Mouse (Mus musculus): ENCODE results near the gene Lgmn. TPM values are rescaled to one million over a fixed set of nuclear protein-coding genes. Genes with fewer than 3 reads are reported as not detected.

The Lgmn gene
- total and polyA plus RNA-seq, 3 experiments = 38.5 to 49.9 (median 42.6) TPM

DNA sequence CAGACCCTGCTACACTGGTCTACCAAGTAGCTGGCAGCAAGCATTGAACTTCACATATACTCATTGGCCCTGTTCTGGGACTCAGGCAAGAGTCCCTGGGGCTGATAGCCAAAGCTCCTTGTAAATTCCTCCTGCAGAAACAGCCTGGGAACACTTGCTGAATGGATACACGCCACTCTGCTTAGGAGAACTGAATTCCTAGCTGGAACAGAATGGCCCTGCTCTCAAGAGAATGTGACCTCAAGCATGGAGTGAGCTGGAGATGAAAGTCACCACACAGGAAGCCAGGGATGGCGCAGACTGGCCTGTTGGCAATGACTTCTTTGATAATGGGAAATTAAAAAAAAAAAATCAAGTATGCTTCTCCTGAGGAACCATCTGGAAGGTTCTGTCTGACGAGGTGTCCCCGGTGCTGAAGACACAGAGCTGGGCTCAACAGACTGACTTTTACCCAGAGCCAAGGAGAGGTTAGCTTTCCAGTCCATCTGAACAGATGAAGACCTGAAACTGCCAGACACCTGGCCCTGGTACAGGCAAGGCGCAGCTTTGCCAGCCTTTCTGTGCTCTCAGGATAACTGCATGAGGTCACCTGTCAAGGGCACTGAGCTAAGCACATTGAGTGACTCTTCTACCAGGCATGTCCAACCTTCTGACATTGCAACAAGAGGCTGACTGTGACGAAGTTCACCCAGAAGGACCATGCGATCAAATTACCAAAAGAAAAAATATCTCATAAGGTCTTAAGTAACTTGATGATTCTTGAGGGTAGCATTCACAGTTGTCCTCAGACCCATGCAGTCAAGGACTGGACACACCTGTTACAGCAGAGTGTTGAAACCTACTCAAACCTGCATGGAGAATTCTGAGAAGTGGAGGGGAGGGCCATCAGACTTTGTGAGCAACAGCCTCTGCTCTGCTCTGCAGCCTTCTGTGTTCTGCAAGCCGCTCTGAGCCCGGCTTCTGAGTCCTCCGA, 78.1 kb downstream of the Lgmn start:
- Histone ChIP-seq H3K27me3 (replicated peaks) (no peaks in the 10 kb centered on the region), H3K9me3 (replicated peaks; ENCODE audit: low read length) (peaks cover 2% of the 10 kb centered on the region), H3K4me3 (replicated peaks in 1 of 3; ENCODE audit: low read depth in 2 of 3, low read length in 2 of 3, poor library complexity in 1 of 3) (no peak overlapping the region), H3K79me2 (replicated peaks; ENCODE audit: control insufficient read depth, extremely low read depth, insufficient read depth, poor library complexity, severe bottlenecking) (no peaks in the 10 kb centered on the region), H3K4me1 (ENCODE audit: control insufficient read depth in 1 of 2, insufficient read depth in 2 of 2) (peaks cover 19 to 52% of the 10 kb centered on the region in 2 experiments), H3K36me3 (replicated peaks in 1 of 2; ENCODE audit: control insufficient read depth in 1 of 2, insufficient read depth in 1 of 2, low read length in 1 of 2) (peaks cover 20 to 58% of the 10 kb centered on the region in 2 experiments), H3K27ac (ENCODE audit: insufficient read depth, low read depth) (no peak overlapping the region), H3K9ac (ENCODE audit: insufficient read depth, low read depth) (no peak overlapping the region), H3K4me2 (ENCODE audit: insufficient read depth, low read depth, poor library complexity, severe bottlenecking) (no peak overlapping the region)
- DNase-seq (ENCODE audit: extremely low read depth) = no peak
- dilution Hi-C loops (cut with MboI; ENCODE audit: extremely low pct_ligation_motif_present, extremely low pct_unique_long_range_greater_than_20kb, low sequenced_read_pairs) = no loop called here
- TF ChIP-seq POLR2A (IDR thresholded peaks at IDR 0.05; ENCODE audit: low read depth, low read length) = no peak
- no peak for TF ChIP-seq MAX (IDR thresholded peaks at IDR 0.05; ENCODE audit: low read length)
- no peak for TF ChIP-seq ELF1 (IDR thresholded peaks at IDR 0.05; ENCODE audit: low read depth, low read length)
- no peak for TF ChIP-seq JUN (IDR thresholded peaks at IDR 0.05; ENCODE audit: insufficient read depth, low read depth, low read length)
- no peak for TF ChIP-seq RAD21 (IDR thresholded peaks at IDR 0.05; ENCODE audit: low read depth, low read length)
- TF ChIP-seq JUND (conservative IDR thresholded peaks at IDR 0.05; ENCODE audit: low read depth, low read length) = no peak
- no peak for TF ChIP-seq ZMIZ1 (IDR thresholded peaks at IDR 0.05; ENCODE audit: low read depth, low read length)
- no peak for TF ChIP-seq MAFK (IDR thresholded peaks at IDR 0.05; ENCODE audit: insufficient replicate concordance, low read length)
- no peak for TF ChIP-seq TBP (conservative IDR thresholded peaks at IDR 0.05; ENCODE audit: low read depth, low read length)
- TF ChIP-seq CHD2 (IDR thresholded peaks at IDR 0.05; ENCODE audit: low read length) = no peak
- TF ChIP-seq SMC3 (IDR thresholded peaks at IDR 0.05; ENCODE audit: low read depth, low read length) = no peak
- TF ChIP-seq BHLHE40 (IDR thresholded peaks at IDR 0.05; ENCODE audit: low read depth, low read length) = no peak
- TF ChIP-seq USF2 (conservative IDR thresholded peaks at IDR 0.05; ENCODE audit: low read depth, low read length) = no peak
- TF ChIP-seq RCOR1 (conservative IDR thresholded peaks at IDR 0.05; ENCODE audit: low read depth, low read length) = no peak
- in situ Hi-C loops (cut with MboI; ENCODE audit: low pct_ligation_motif_present, low pct_unique_long_range_greater_than_20kb, low sequenced_read_pairs) = no loop called here

DNA sequence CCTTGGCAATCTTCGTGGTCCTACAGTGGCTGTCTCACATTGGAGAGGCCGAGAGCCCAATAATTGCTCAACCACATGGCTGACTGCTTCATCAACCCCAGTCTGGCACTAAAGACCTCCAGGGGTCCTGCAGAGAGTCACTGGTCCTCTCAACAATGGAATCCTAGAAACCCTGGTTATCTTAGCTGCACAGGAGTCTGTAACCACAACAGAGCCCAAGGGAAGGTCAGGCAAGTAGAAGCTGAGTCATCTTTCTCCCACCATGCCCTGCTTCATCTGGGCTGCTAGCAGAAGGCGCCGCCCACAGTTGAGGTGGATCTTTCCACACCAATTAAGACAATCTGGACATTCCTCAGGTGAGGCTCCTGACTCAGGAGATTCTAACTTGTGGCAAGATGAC, 80.2 kb downstream of the Lgmn start:
- in situ Hi-C loops (cut with MboI; ENCODE audit: low pct_ligation_motif_present, low pct_unique_long_range_greater_than_20kb, low sequenced_read_pairs) (no loop called here), dilution Hi-C loops (cut with MboI; ENCODE audit: extremely low pct_ligation_motif_present, extremely low pct_unique_long_range_greater_than_20kb, low sequenced_read_pairs) (no loop called here)
- Histone ChIP-seq H3K9ac (ENCODE audit: insufficient read depth, low read depth) (no peak overlapping the region), H3K27ac (ENCODE audit: insufficient read depth, low read depth) (no peak overlapping the region), H3K4me1 (ENCODE audit: control insufficient read depth in 1 of 2, insufficient read depth in 2 of 2) (peaks cover 15 to 51% of the 10 kb centered on the region in 2 experiments), H3K4me3 (replicated peaks in 1 of 3; ENCODE audit: low read depth in 2 of 3, low read length in 2 of 3, poor library complexity in 1 of 3) (no peak overlapping the region), H3K27me3 (replicated peaks) (no peaks in the 10 kb centered on the region), H3K36me3 (replicated peaks in 1 of 2; ENCODE audit: control insufficient read depth in 1 of 2, insufficient read depth in 1 of 2, low read length in 1 of 2) (peaks cover 20 to 59% of the 10 kb centered on the region in 2 experiments), H3K9me3 (replicated peaks; ENCODE audit: low read length) (peaks cover 2% of the 10 kb centered on the region), H3K4me2 (ENCODE audit: insufficient read depth, low read depth, poor library complexity, severe bottlenecking) (no peak overlapping the region), H3K79me2 (replicated peaks; ENCODE audit: control insufficient read depth, extremely low read depth, insufficient read depth, poor library complexity, severe bottlenecking) (no peaks in the 10 kb centered on the region)
- DNase-seq (ENCODE audit: extremely low read depth) = no peak
- no peak for TF ChIP-seq BHLHE40 (IDR thresholded peaks at IDR 0.05; ENCODE audit: low read depth, low read length)
- TF ChIP-seq ELF1 (IDR thresholded peaks at IDR 0.05; ENCODE audit: low read depth, low read length) = no peak
- TF ChIP-seq RCOR1 (conservative IDR thresholded peaks at IDR 0.05; ENCODE audit: low read depth, low read length) = no peak
- TF ChIP-seq TBP (conservative IDR thresholded peaks at IDR 0.05; ENCODE audit: low read depth, low read length) = no peak
- no peak for TF ChIP-seq CHD2 (IDR thresholded peaks at IDR 0.05; ENCODE audit: low read length)
- no peak for TF ChIP-seq USF1 (IDR thresholded peaks at IDR 0.05; ENCODE audit: low read depth, low read length)
- no peak for TF ChIP-seq E2F4 (IDR thresholded peaks at IDR 0.05; ENCODE audit: insufficient replicate concordance, low read depth, low read length)
- TF ChIP-seq CHD1 (IDR thresholded peaks at IDR 0.05; ENCODE audit: low read depth, low read length) = no peak

Measured in CH12.LX (cell line).